Mouse (Mus musculus) spleen, adult 2 months (tissue): Measurements from ENCODE around the gene Mrgprg. TPM values are rescaled to one million over a fixed set of nuclear protein-coding genes. Genes with fewer than 3 reads are reported as not detected.

ENCODE experiments used
- DNase-seq, 2 experiments: peaks; one replicate each; pipeline versions ENCODE4 v3.0.0 to v3.0.0-alpha.2; 2012 to 2021; ENCODE audit warnings: low spot score in 2 of 2, low read depth in 1 of 2
- H3K27ac ChIP-seq: fragments of 200-500 bp; 2 replicates; pipeline ENCODE4 v1.5.1; 2012; ENCODE audit warnings: low read length, inconsistent platforms; ENCODE audit not compliant: insufficient read depth
- H3K27me3 ChIP-seq: fragments of 200-500 bp; 2 replicates; pipeline ENCODE4 v1.6.1; 2012; ENCODE audit warnings: mild to moderate bottlenecking, moderate library complexity, low read length, inconsistent platforms; ENCODE audit not compliant: control insufficient read depth, insufficient read depth
- H3K36me3 ChIP-seq: fragments of 200-500 bp; 2 replicates; pipeline ENCODE4 v1.6.1; 2012; ENCODE audit warnings: mild to moderate bottlenecking, low read length, inconsistent platforms; ENCODE audit not compliant: control insufficient read depth, insufficient read depth
- H3K4me1 ChIP-seq: fragments of 200-500 bp; 2 replicates; pipeline ENCODE4 v1.6.1; 2011; ENCODE audit warnings: inconsistent platforms; ENCODE audit not compliant: control insufficient read depth, insufficient read depth, insufficient read length
- H3K4me3 ChIP-seq: fragments of 200-500 bp; 2 replicates; pipeline ENCODE4 v1.5.1; 2011; ENCODE audit warnings: mild to moderate bottlenecking, inconsistent platforms; ENCODE audit not compliant: insufficient read depth, insufficient read length; ENCODE audit errors: extremely low read depth
- CTCF ChIP-seq: fragments of 200-500 bp; IDR thresholded peaks from 2 replicates; pipeline ENCODE4 v1.5.1; 2011; ENCODE audit warnings: mild to moderate bottlenecking, inconsistent platforms; ENCODE audit not compliant: insufficient read depth, insufficient read length, insufficient replicate concordance; ENCODE audit errors: extremely low read depth
- POLR2A ChIP-seq: fragments of 200-500 bp; IDR thresholded peaks from 2 replicates; pipeline ENCODE4 v1.6.1; 2011; ENCODE audit warnings: low read depth, low read length, inconsistent platforms
- WGBS: fragments of 180-500 bp; shearing (Covaris S2); methylation state at CpG from one replicate; pipeline ENCODE4 v1.1.7; 2018; 5-methylcytosine and 5-hydroxymethylcytosine counted together
- polyA plus RNA-seq: library from polyadenylated mRNA; depleted of rRNA; stranded (reverse); fragments of >200 nt; gene quantifications from 2 replicates; pipeline ENCODE4 v1.2.3, GENCODE M21; 2012

Mrgprg gene
- polyA plus RNA-seq, 1 experiment = not detected

DNA sequence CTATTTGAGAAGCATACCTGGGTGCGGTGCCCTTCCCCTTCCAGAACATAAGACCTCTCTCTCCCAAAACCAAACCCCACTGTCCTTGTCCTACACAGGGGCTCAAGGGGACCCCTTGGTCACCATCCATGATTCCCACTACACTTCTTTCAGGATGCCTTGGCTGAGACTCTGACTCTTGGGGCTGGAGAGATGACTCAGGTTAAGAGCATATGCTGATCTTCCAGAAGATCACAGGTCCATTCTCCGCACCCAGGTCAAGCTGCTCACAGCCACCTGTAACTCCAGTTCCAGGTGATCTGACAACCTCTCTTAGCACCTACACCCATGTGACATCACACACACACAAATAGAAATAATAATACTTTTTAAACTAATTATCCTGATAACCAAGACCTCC lies 26.1 kb downstream of the Mrgprg start:
- peaks cover 3% of the 10 kb centered on the region for H3K4me1 ChIP-seq
- no peaks in the 10 kb centered on the region for H3K36me3 ChIP-seq
- TF ChIP-seq CTCF = no peak
- no peak for TF ChIP-seq POLR2A
- WGBS = 43% methylated on average over 2 of the region's 2 CpGs
- H3K4me3 ChIP-seq = no peak overlapping the region
- H3K27me3 ChIP-seq = peaks cover 5% of the 10 kb centered on the region
- DNase-seq = no peak
- H3K27ac ChIP-seq = no peak overlapping the region

DNA sequence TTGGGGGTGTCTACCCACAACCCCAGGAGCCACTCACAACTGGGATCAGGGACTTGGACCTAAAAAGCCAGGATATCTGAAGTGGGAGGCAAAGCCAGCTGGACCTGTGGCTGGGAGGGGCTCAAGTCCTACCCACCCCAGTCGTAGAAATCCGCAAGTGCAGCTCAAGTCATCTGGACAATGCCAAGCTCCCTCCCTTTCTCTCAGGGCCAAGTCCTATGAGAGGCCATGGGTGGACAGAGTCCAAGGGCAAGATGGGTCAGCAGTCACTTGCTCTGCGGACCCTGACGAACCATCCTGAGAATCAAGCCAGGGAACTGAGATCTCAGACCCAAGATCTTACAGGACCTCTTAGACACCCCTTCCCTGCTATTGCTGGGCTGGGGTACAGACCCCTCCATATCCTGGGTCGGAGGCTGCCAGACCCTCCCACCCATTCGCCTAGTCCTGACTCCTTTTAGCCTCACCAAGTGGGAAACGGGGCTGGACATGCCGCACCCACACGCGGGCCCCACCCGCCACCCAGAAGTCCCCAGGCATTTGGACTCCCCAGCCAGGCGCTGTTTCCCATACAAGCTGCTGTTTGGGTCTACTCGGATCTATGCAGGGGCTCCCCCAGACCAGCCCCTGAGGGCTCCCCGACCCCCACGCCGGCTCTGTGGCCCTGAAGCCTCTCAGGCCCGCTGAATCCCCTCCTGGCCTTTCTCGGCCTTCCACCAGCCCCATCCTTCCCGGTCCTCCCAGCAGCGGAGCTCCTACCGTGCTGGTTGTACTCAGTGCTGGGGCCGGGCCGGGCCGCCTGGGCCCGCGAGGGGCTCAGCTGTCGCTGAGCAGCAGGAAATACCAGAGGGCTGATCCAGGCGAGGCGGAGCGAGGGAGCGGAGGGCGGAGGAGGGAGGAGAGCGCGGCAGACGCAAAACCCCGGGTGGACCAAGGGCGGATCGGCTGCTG lies 27.0 kb downstream of the Mrgprg start:
- Histone ChIP-seq H3K36me3 (no peaks in the 10 kb centered on the region), H3K4me3 (peak overlapping the region; percentile 41; the same call in 1 of the 2 replicates), H3K4me1 (peaks cover 3% of the 10 kb centered on the region), H3K27ac (peak overlapping the region; percentile 1), H3K27me3 (peaks cover 5% of the 10 kb centered on the region)
- DNase-seq = peak in 1 of 2 experiments; percentile 25
- TF ChIP-seq POLR2A (no peak), CTCF (no peak)
- WGBS = 16% methylated on average over 38 of the region's 38 CpGs

DNA sequence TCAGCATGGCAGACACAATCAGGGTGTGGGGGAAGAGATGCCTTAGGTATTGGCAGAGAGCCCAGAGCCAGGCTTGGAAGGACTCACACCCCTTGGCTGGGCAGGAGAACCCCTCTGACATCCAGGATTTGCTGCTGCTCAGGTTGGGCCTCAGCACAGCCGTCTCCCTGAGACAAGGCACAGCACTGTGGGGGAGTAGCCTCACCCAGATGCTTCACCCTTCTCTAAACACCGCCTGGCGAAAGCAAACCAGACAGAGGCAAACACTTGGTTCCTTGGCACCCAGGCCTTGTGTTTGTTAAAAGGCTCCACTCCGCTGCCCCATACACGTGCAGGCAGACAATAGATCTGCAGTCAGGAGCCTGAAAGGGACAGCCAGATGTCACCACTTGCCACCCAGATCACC lies 28.2 kb downstream of the Mrgprg start:
- no peak overlapping the region for H3K4me3 ChIP-seq
- no peak for DNase-seq
- WGBS = 74% methylated on average over 5 of the region's 5 CpGs
- H3K27me3 ChIP-seq = peaks cover 5% of the 10 kb centered on the region
- peaks cover 3% of the 10 kb centered on the region for H3K4me1 ChIP-seq
- TF ChIP-seq POLR2A = no peak
- TF ChIP-seq CTCF = no peak
- no peak overlapping the region for H3K27ac ChIP-seq
- no peaks in the 10 kb centered on the region for H3K36me3 ChIP-seq

DNA sequence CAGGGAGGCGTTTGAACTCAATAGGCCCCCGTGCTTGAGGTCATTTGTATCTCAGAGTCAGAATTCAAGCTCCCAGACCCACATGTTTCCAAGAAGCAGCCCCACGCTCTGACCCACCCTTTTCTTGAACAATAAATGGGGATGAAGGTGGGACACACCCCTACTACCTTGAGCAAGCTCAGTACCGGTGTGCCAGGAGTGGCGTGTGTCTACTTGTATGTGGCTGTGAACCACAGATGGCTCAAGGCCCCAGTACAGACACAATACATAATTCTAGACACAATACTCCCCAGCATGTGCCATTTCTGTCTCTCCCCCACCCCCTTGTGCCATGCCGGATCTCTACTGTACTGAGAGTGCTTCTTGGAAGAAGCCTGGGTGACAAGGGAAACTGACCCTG lies 28.6 kb downstream of the Mrgprg start:
- TF ChIP-seq POLR2A = no peak
- no peak for TF ChIP-seq CTCF
- WGBS = 86% methylated on average over 6 of the region's 6 CpGs

DNA sequence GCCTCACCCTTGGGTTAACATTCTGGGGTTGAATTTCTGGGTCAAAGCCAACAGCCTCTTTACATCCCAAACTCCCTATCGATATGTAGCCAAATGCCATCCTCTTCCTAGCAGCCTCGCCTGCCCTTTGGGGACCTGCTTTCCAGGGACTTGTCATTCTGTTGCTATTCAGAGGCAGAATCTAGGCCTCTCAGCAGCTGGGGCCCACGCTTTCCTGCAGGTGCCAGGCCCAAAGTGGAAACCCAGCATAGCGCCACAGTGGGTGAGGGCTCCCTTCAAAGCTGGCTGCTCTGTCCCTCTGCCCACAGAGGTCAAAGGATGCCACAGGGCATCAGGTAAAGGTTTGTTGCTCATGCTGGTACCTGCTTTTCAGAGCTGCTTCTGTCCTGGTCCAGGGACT lies 33.0 kb downstream of the Mrgprg start:
- WGBS = 86% methylated on average over 4 of the region's 4 CpGs
- no peaks in the 10 kb centered on the region for H3K4me1 ChIP-seq
- no peak overlapping the region for H3K4me3 ChIP-seq
- no peak overlapping the region for H3K27ac ChIP-seq
- no peaks in the 10 kb centered on the region for H3K36me3 ChIP-seq
- no peak for TF ChIP-seq POLR2A
- no peak for TF ChIP-seq CTCF
- no peaks in the 10 kb centered on the region for H3K27me3 ChIP-seq
- no peak for DNase-seq

More for the DNA sequence above, 28.6 kb downstream of the Mrgprg start:
- Histone ChIP-seq H3K36me3 (no peaks in the 10 kb centered on the region), H3K27ac (no peak overlapping the region), H3K4me3 (no peak overlapping the region), H3K27me3 (peaks cover 5% of the 10 kb centered on the region), H3K4me1 (peaks cover 3% of the 10 kb centered on the region)
- no peak for DNase-seq

DNA sequence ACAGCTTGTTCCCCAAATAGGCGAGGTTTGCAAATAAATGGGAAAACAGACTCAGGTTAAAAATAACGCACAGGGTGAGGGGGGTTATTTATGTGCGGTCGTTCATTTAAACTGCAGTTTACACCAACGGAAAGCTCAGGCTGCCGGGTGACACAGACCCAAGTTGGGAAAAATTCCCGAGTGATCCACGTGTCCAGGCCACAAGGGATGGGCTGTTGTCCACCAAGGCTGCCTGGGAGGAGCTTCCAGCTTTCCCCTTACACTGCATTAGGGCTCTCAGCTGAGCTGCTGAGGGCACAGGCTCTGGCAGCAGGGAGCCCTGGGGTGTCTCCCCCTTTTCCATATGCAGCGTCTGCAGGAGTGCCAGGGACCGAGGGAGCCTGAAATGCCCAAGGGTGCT lies 36.9 kb downstream of the Mrgprg start:
- Histone ChIP-seq H3K36me3 (no peaks in the 10 kb centered on the region), H3K4me3 (no peak overlapping the region), H3K4me1 (no peaks in the 10 kb centered on the region), H3K27me3 (no peaks in the 10 kb centered on the region), H3K27ac (no peak overlapping the region)
- DNase-seq = no peak
- 84% methylated on average over 10 of the region's 10 CpGs for WGBS
- no peak for TF ChIP-seq CTCF
- no peak for TF ChIP-seq POLR2A

DNA sequence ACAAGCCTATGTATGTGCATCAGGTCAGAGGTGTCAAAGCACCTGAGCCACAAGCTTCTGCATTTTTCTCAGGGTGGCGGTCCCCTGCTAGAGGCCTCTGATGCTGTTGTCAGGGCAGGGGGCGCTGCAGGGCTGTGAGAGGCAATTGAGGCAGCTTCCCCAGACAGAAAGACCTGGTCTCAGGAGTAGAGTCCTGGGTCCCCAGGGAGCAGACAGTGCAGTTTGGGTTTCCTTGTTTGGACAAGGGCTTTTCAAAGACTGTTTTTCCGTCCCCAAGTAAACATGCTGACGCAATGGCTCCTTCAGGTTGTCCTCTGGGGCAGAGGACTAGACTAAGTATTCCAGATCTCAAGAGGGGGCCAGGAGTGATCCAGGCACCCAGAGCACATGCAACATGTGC lies 40.4 kb downstream of the Mrgprg start:
- Histone ChIP-seq H3K36me3 (no peaks in the 10 kb centered on the region), H3K27me3 (no peaks in the 10 kb centered on the region), H3K4me3 (no peak overlapping the region), H3K27ac (no peak overlapping the region), H3K4me1 (no peaks in the 10 kb centered on the region)
- DNase-seq = no peak
- TF ChIP-seq CTCF (no peak), POLR2A (no peak)
- 87% methylated on average over 4 of the region's 4 CpGs for WGBS
